9 mouse cellular contexts compared by ENCODE assay signal in the genomic region with DNA sequence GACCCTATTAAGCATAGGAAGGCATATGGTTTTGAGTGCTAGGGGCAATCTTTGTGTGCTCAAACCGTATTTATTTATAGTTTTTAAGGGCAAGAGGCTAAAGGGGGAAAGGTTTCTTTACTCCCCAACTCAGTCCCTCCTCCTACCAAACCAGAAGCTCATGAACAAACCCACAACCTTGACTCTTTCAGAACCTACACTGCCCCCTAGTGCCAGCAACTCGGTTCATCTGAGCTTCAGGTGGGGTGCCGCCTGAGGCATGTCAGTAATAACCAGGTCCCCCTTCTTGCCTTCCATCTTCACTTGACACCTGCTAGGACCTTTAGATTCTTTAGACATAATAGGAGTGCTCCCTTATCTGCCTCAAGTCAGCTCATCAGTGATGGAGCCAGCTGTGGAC. TPM values are rescaled to one million over a fixed set of nuclear protein-coding genes. Genes with fewer than 3 reads are reported as not detected.
DNase-seq lines count a peak whose midpoint lies in the region; ATAC-seq and TF ChIP-seq lines count a peak whose summit lies in the region.
"Had no signal": no experiment of that assay in that cellular context is flagged by ENCODE, and none has a peak within 500 bp of the region (broad histone marks: within the 10 kb centered on the region; RNA-seq: fewer than 3 reads in every experiment).

No protein-coding gene starts in this region.

- WGBS in heart, embryonic 12.5 days: 36% methylated on average over 3 of the region's 3 CpGs
- WGBS in lung, adult 2 months: 29% methylated on average over 3 of the region's 3 CpGs
- 42% methylated on average over 3 of the region's 3 CpGs for WGBS in neural tube, embryonic 15.5 days
- WGBS in intestine, embryonic 15.5 days: 31% methylated on average over 3 of the region's 3 CpGs

- H3K4me2 ChIP-seq in heart, embryonic 12.5 days: no peak overlapping the region
- no peak overlapping the region for H3K4me2 ChIP-seq in neural tube, embryonic 15.5 days
- no peak overlapping the region for H3K4me2 ChIP-seq in intestine, embryonic 15.5 days (replicated peaks)
- H3K4me2 ChIP-seq: lung, embryonic 15.5 days had no signal

- peaks cover 12% of the 10 kb centered on the region; the same call in 1 of the 2 replicates for H3K27me3 ChIP-seq in heart, embryonic 12.5 days (replicated peaks)
- 0 out of 2 replicates have a peak, but pooled peaks cover 6% of the 10 kb centered on the region for H3K27me3 ChIP-seq in neural tube, embryonic 15.5 days (replicated peaks)
- H3K27me3 ChIP-seq in intestine, embryonic 15.5 days (replicated peaks): no peaks in the 10 kb centered on the region

- no peaks in the 10 kb centered on the region for H3K36me3 ChIP-seq in heart, embryonic 12.5 days
- H3K36me3 ChIP-seq in neural tube, embryonic 15.5 days: no peaks in the 10 kb centered on the region
- H3K36me3 ChIP-seq in intestine, embryonic 15.5 days: no peaks in the 10 kb centered on the region
- H3K36me3 ChIP-seq: lung, embryonic 15.5 days had no signal

- no peak for ATAC-seq in heart, embryonic 12.5 days (ENCODE audit: insufficient number of reproducible peaks, low FRiP score)
- ATAC-seq in neural tube, embryonic 15.5 days (ENCODE audit: low FRiP score): no peak
- no peak for ATAC-seq in intestine, embryonic 15.5 days

- peak; percentile 38; the same call in 1 of the 2 replicates for TF ChIP-seq CTCF in lung, adult 2 months (IDR thresholded peaks at IDR 0.05; ENCODE audit: insufficient read depth, low read length)

- H3K4me3 ChIP-seq in heart, embryonic 12.5 days: no peak overlapping the region
- no peak overlapping the region for H3K4me3 ChIP-seq in lung, adult 2 months (replicated peaks; ENCODE audit: extremely low read depth, low read depth, low read length)
- no peak overlapping the region for H3K4me3 ChIP-seq in neural tube, embryonic 15.5 days (replicated peaks)
- no peak overlapping the region for H3K4me3 ChIP-seq in intestine, embryonic 15.5 days (replicated peaks)
- H3K4me3 ChIP-seq: lung, embryonic 15.5 days had no signal

- peak; percentile 40 to 78 for DNase-seq in heart, adult 18-20 months
- DNase-seq in urinary bladder, postnatal 25 days (ENCODE audit: low spot score): peak; percentile 61
- DNase-seq in urinary bladder, postnatal 10 days (ENCODE audit: low spot score): no peak
- DNase-seq in lung, adult 2 months: peak; percentile 44
- DNase-seq in thymus, postnatal 10 days (ENCODE audit: low spot score in 2 of 2): peak; percentile 68 to 86

- 0 out of 2 replicates have a peak, but pooled peaks cover 3% of the 10 kb centered on the region for H3K9me3 ChIP-seq in heart, embryonic 12.5 days (replicated peaks)
- H3K9me3 ChIP-seq in neural tube, embryonic 15.5 days (replicated peaks): no peaks in the 10 kb centered on the region; the same call in 1 of the 2 replicates
- H3K9me3 ChIP-seq in intestine, embryonic 15.5 days: no peaks in the 10 kb centered on the region
- H3K9me3 ChIP-seq: lung, embryonic 15.5 days had no signal

- no peak overlapping the region for H3K27ac ChIP-seq in heart, embryonic 12.5 days (ENCODE audit: poor library complexity, severe bottlenecking)
- no peak overlapping the region for H3K27ac ChIP-seq in neural tube, embryonic 15.5 days (replicated peaks)
- no peak overlapping the region for H3K27ac ChIP-seq in intestine, embryonic 15.5 days
- H3K27ac ChIP-seq: lung, embryonic 15.5 days had no signal

- no peak for TF ChIP-seq POLR2A in lung, adult 2 months (IDR thresholded peaks at IDR 0.05; ENCODE audit: borderline replicate concordance, extremely low read depth, low read depth, low read length)

- H3K9ac ChIP-seq in heart, embryonic 12.5 days: no peak overlapping the region
- H3K9ac ChIP-seq in neural tube, embryonic 15.5 days (replicated peaks): no peak overlapping the region
- H3K9ac ChIP-seq in intestine, embryonic 15.5 days: no peak overlapping the region
- H3K9ac ChIP-seq: lung, embryonic 15.5 days had no signal

- no peaks in the 10 kb centered on the region for H3K4me1 ChIP-seq in heart, embryonic 12.5 days (replicated peaks)
- no peaks in the 10 kb centered on the region for H3K4me1 ChIP-seq in lung, adult 2 months (ENCODE audit: control insufficient read depth, insufficient read depth, low read length)
- H3K4me1 ChIP-seq in neural tube, embryonic 15.5 days: no peaks in the 10 kb centered on the region
- no peaks in the 10 kb centered on the region for H3K4me1 ChIP-seq in intestine, embryonic 15.5 days (replicated peaks)
- H3K4me1 ChIP-seq: lung, embryonic 15.5 days had no signal

RNA-seq across cellular contexts. Expression of gene Tifab, which starts 12.5 kb away (rescaled TPM):
- 1 to 10 TPM in 1 of 2 experiments, under 1 TPM in 1; 0.69 to 1.1 TPM for total RNA-seq in heart, adult 18-20 months (2021)
- 0.72 and 0.81 TPM in 2 replicates for polyA plus RNA-seq in heart, embryonic 12.5 days (2016; fragmentation: Nextera tagmentation; extraction: Ambion mirVana)
- 9.2 and 13.9 TPM in 2 replicates for polyA plus RNA-seq in lung, adult 2 months (2012; rRNA removed)
- polyA plus RNA-seq in neural tube, embryonic 15.5 days (2015; fragmentation: Nextera tagmentation; extraction: Ambion mirVana): 1.1 and 2.3 TPM in 2 replicates
- 4.1 and 4.5 TPM in 2 replicates for polyA plus RNA-seq in intestine, embryonic 15.5 days (2015; fragmentation: Nextera tagmentation; extraction: Ambion mirVana)

RNA-seq across cellular contexts. Expression of gene H2afy, which starts 55.1 kb away (rescaled TPM):
- 10 to 100 TPM; 47.2 to 58.4 TPM for total RNA-seq in heart, adult 18-20 months (2021)
- 141 and 152 TPM in 2 replicates for polyA plus RNA-seq in heart, embryonic 12.5 days (2016; fragmentation: Nextera tagmentation; extraction: Ambion mirVana)
- polyA plus RNA-seq in lung, adult 2 months (2012; rRNA removed): 85.2 and 110 TPM in 2 replicates
- 244 and 272 TPM in 2 replicates for polyA plus RNA-seq in neural tube, embryonic 15.5 days (2015; fragmentation: Nextera tagmentation; extraction: Ambion mirVana)
- 297 and 322 TPM in 2 replicates for polyA plus RNA-seq in intestine, embryonic 15.5 days (2015; fragmentation: Nextera tagmentation; extraction: Ambion mirVana)
